Mouse (Mus musculus): ENCODE results near the gene D5Ertd579e. TPM values are rescaled to one million over a fixed set of nuclear protein-coding genes. Genes with fewer than 3 reads are reported as not detected.
"Not testable (repeated sequence)": the region's sequence is repeated elsewhere in the genome, so short reads cannot be mapped to it uniquely, and the experiment has no call there.

D5Ertd579e gene
- polyA plus RNA-seq, 1 experiment, result 3.7 TPM

DNA sequence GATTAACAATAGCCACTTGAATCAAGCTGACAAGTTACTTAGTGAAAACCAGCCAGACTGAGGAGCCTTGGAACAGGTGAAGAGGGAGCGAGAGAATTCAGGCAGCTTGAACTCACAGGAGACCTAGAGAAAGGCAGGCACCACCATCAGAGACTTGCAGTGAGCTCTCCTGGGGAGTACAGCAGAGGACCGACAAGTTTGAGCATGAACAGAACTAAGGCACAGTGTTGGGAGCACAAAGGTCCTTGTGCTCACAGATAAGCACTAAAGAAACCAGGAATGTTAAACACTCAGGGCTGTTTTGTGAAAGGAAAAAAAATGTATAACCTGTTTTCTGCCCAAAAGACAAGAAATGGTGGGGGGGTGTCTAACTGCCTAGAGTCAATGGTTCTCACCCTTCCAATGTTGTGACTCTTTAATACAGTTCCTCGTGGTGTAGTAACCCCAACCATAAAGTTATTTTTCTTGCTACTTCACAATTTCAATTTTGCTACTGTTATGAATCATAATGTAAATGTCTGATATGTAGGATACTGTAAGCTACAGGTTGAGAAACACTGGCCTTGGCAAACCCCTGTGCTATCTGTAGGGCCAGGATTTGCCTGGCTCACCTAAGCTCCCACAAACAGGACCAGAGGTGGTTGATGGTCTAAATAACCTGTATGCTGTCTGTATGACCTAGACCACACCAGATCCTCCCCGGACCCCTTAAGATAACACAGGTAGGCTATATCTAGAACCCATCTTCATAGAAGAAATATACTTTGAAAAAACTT is 21.0 kb downstream of the D5Ertd579e start:
- Histone ChIP-seq H3K9me3 (no peaks in the 10 kb centered on the region), H3K36me3 (replicated peaks; ENCODE audit: low read length) (peaks cover 41% of the 10 kb centered on the region), H3K27me3 (replicated peaks) (no peaks in the 10 kb centered on the region), H3K4me3 (replicated peaks) (peak overlapping the region; percentile 28), H3K4me1 (peaks cover 82% of the 10 kb centered on the region)
- TF ChIP-seq FLI1 (IDR thresholded peaks at IDR 0.05; ENCODE audit: low read length) (no peak), GATA1 (IDR thresholded peaks at IDR 0.05; ENCODE audit: borderline replicate concordance, low read length) (no peak)

DNA sequence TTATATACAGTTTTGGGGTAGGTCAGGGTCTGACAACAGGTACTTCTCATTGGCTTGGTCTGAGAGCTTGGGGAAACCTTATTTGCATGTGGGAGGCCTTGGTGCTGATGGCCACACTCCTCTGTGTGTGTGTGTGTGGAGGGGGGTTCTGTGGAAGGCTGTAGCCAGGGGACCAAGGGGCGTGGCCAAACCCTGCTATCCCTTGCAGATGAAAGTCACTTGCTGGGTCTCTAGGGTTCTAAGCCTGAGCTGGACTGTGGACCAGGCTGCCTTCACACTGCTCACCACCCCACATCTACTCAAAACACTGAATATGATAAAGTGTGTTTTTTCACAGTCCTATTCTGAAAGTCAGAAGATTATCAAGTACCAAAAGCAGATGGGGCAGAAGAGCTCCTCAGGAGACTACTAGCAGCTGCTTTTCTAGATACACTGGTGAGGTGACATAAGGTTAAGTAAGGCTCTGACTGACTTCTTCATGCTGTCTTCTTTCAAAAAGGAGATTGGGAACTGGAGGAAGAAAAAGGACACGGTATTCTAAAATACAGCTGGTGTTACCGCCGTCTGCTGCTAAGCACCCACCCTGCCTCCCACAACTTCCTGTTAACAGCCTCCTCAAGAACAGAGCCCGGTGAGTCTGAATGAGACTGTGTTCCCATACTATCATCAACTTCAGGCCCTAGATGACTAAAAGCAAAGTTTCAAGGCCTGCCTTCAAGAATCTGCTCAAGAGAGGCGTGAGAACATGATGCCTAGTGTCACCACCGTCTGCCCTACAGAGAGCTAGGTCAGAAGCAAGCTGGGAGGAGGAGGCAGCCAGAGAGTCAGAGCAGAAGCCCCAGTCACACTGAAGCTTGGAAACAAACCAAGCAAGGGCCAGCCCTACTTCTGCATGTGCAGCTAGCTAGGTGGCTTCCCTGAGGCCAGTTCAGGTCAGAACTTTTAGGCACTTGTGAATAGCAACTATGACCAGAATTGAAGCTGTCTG is 26.5 kb downstream of the D5Ertd579e start:
- Histone ChIP-seq H3K27me3 (replicated peaks) (no peaks in the 10 kb centered on the region), H3K9me3 (no peaks in the 10 kb centered on the region), H3K36me3 (replicated peaks; ENCODE audit: low read length) (peaks cover 70% of the 10 kb centered on the region), H3K4me3 (replicated peaks) (peak overlapping the region; percentile 53), H3K4me1 (peaks cover 79% of the 10 kb centered on the region)
- TF ChIP-seq FLI1 (IDR thresholded peaks at IDR 0.05; ENCODE audit: low read length) (no peak), GATA1 (IDR thresholded peaks at IDR 0.05; ENCODE audit: borderline replicate concordance, low read length) (no peak)

DNA sequence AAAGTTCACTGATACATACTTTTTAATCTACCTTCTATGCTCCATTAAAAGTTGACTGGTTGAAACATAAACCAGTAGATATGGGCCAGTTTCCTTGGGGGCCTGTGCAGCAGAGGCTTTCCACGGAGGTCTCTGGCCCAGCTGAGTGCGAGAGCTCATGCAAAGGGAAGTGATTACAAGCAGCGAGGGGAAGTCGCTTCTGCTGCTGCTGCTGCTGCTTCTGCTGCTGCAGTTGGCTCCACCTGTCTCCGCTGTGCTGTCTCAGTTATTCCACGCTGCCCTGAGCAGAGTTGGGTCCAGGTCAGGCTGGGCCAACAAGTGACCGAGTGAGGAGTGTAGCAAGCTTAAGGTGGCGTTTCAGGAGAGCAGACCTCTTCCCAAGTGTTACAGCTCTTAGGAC is 27.3 kb downstream of the D5Ertd579e start:
- Histone ChIP-seq H3K4me1 (peaks cover 80% of the 10 kb centered on the region), H3K9me3 (no peaks in the 10 kb centered on the region), H3K36me3 (replicated peaks; ENCODE audit: low read length) (peaks cover 75% of the 10 kb centered on the region), H3K4me3 (replicated peaks) (peak overlapping the region; percentile 40), H3K27me3 (replicated peaks) (no peaks in the 10 kb centered on the region)
- TF ChIP-seq GATA1 (IDR thresholded peaks at IDR 0.05; ENCODE audit: borderline replicate concordance, low read length), result no peak
- no peak for TF ChIP-seq FLI1 (IDR thresholded peaks at IDR 0.05; ENCODE audit: low read length)

DNA sequence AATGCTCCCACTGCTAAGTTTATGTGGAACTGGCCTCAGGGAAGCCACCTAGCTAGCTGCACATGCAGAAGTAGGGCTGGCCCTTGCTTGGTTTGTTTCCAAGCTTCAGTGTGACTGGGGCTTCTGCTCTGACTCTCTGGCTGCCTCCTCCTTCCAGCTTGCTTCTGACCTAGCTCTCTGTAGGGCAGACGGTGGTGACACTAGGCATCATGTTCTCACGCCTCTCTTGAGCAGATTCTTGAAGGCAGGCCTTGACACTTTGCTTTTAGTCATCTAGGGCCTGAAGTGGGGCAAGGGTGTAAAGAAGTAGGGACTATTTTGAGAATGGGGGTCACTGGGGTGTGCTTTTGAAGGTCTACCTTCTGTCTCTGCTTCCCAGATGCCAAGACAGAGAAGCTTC is 27.8 kb downstream of the D5Ertd579e start:
- H3K9me3 ChIP-seq; H3K4me3 ChIP-seq (replicated peaks); H3K27me3 ChIP-seq (replicated peaks): not testable (repeated sequence)
- H3K4me1 ChIP-seq, result peaks cover 85% of the 10 kb centered on the region
- H3K36me3 ChIP-seq (replicated peaks; ENCODE audit: low read length), result peaks cover 76% of the 10 kb centered on the region

DNA sequence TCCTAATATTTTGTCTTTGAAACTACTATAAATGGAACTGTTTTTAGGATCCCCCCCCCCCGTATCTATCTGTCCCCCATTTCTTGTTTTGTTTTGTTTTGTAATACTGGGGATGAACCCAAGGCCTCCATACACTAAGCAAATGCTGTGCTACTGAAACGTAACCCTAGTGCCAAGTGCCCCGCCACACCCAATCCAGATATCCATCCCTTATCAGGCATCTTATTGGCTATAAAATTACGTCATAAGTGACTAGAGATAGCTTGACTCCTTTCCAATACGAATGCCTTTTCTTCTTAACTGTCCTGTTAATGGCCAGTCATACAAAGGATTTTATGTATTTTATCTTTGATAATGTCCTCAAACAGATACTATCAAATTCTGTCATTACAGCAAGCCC is 28.7 kb downstream of the D5Ertd579e start:
- no peak for TF ChIP-seq FLI1 (IDR thresholded peaks at IDR 0.05; ENCODE audit: low read length)
- TF ChIP-seq GATA1 (IDR thresholded peaks at IDR 0.05; ENCODE audit: borderline replicate concordance, low read length), result no peak
- peaks cover 75% of the 10 kb centered on the region for H3K36me3 ChIP-seq (replicated peaks; ENCODE audit: low read length)
- no peaks in the 10 kb centered on the region for H3K27me3 ChIP-seq (replicated peaks)
- no peaks in the 10 kb centered on the region for H3K9me3 ChIP-seq
- H3K4me1 ChIP-seq, result peaks cover 89% of the 10 kb centered on the region
- no peak overlapping the region for H3K4me3 ChIP-seq (replicated peaks)

DNA sequence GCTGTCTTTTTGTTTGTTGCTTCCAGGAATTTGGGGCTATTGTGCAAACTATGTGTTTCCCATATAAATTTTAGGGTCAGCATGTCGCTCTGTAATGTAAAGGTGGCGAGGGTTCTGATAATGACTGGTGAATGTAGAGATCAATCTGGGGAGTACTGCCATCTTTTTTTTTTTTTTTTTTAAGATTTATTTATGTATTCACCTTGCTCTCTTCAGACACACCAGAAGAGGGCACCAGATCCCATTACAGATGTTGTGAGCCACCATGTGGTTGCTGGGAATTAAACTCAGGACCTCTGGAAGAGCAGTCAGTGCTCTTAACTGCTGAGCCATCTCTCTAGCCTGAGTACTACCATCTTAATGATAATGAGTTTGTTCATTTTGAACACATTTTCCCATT is 29.1 kb downstream of the D5Ertd579e start:
- H3K4me1 ChIP-seq, result peaks cover 88% of the 10 kb centered on the region

DNA sequence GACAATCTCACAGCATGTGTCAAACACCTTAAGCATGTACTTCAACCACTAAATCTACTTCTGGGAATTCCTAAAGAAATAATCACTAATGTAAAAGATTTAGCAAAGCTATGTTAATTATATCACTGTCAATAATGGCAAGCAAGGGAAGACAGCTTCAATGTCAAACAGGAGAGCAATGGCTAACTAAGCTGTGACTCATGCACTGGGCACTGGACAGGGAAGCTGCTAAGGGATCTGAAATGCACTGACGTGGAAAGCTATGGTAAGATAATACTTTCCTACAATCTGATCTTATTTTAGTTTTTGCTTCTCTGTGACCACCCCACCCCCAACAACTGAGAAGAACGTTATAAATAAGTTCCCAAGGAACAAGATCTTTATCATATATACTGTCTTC is 32.5 kb downstream of the D5Ertd579e start:
- Histone ChIP-seq H3K4me3 (replicated peaks) (no peak overlapping the region), H3K27me3 (replicated peaks) (no peaks in the 10 kb centered on the region), H3K36me3 (replicated peaks; ENCODE audit: low read length) (peaks cover 51% of the 10 kb centered on the region), H3K9me3 (no peaks in the 10 kb centered on the region), H3K4me1 (peaks cover 59% of the 10 kb centered on the region)
- TF ChIP-seq FLI1 (IDR thresholded peaks at IDR 0.05; ENCODE audit: low read length) (no peak), GATA1 (IDR thresholded peaks at IDR 0.05; ENCODE audit: borderline replicate concordance, low read length) (no peak)

More for the DNA sequence above, 29.1 kb downstream of the D5Ertd579e start:
- H3K4me3 ChIP-seq (replicated peaks); H3K9me3 ChIP-seq; H3K27me3 ChIP-seq (replicated peaks): not testable (repeated sequence)
- peaks cover 72% of the 10 kb centered on the region for H3K36me3 ChIP-seq (replicated peaks; ENCODE audit: low read length)

DNA sequence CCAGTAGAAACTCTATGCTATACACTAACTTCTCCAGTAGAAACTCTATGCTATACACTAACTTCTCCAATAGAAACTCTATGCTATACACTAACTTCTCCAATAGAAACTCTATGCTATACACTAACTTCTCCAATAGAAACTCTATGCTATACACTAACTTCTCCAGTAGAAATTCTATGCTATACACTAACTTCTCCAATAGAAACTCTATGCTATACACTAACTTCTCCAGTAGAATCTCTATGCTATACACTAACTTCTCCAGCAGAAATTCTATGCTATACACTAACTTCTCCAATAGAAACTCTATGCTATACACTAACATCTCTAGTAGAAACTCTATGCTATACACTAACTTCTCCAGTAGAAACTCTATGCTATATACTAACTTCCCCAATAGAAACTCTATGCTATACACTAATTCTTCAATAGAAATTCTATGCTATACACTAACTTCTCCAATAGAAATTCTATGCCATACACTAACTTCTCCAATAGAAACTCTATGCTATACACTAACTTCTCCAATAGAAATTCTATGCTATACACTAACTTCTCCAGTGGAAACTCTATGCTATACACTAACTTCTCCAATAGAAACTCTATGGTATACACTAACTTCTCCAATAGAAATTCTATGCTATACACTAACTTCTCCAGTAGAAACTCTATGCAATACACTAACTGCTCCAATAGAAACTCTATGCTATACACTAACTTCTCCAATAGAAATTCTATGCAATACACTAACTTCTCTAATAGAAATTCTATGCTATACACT is 34.7 kb downstream of the D5Ertd579e start:
- not testable (repeated sequence) for H3K4me3 ChIP-seq (replicated peaks); H3K9me3 ChIP-seq; H3K27me3 ChIP-seq (replicated peaks)
- peaks cover 42% of the 10 kb centered on the region for H3K4me1 ChIP-seq
- peaks cover 34% of the 10 kb centered on the region for H3K36me3 ChIP-seq (replicated peaks; ENCODE audit: low read length)

DNA sequence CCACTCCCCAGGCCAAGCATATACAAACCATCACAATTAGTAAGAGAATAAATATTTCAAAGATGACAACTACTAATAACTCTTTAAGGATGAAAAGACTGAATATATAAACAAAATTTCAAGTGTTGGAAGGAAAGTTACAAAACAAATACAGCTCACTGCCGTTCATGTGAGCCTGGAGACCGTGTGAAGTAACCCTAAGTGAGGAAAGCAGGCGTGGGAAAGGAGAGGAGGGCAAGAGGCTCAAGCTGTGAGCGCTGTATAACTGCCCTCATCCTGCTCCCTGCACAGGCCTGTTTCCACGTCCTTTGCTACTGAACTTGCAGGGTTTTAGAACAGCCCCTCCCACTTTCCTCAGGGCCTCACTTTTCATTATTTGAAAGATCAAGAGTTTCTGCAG is 70.2 kb downstream of the D5Ertd579e start:
- Histone ChIP-seq H3K9me3 (no peaks in the 10 kb centered on the region), H3K4me3 (replicated peaks) (peak overlapping the region; percentile 28), H3K36me3 (replicated peaks; ENCODE audit: low read length) (peaks cover 80% of the 10 kb centered on the region), H3K27me3 (replicated peaks) (no peaks in the 10 kb centered on the region), H3K4me1 (peaks cover 90% of the 10 kb centered on the region)
- no peak for TF ChIP-seq FLI1 (IDR thresholded peaks at IDR 0.05; ENCODE audit: low read length)
- no peak for TF ChIP-seq GATA1 (IDR thresholded peaks at IDR 0.05; ENCODE audit: borderline replicate concordance, low read length)

Measured in megakaryocyte, embryonic 14.5 days (primary cell).